Mouse (Mus musculus): ENCODE measurements at regions not wholly inside any gene's neighbourhood (a gene's known extent, or its start where the extent isn't known, plus 50 kb on each side); places are given as distances from the start of the nearest gene placed in this dataset.

DNA sequence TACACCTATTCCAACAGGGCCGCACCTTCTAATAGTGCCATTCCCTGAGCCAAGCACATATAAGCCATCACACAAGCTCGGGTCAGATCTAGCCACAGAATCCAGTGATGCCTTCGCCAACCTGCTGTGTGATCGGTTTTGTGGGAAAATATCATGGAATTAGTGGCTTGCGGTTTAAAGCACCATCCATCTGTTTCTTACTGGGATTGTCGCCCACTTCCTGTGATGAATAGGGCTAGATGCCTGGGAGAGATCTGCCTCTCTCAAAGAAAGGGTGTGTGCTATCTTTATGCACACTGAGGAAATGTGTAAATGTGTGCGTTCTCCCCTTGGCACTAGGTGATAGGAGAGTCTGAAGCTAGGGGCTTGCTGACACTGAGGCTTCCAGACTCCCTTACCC, 154.5 kb upstream of the Smim23 start:
- DNase-seq = peak in 1 of 2 experiments; percentile 42

DNA sequence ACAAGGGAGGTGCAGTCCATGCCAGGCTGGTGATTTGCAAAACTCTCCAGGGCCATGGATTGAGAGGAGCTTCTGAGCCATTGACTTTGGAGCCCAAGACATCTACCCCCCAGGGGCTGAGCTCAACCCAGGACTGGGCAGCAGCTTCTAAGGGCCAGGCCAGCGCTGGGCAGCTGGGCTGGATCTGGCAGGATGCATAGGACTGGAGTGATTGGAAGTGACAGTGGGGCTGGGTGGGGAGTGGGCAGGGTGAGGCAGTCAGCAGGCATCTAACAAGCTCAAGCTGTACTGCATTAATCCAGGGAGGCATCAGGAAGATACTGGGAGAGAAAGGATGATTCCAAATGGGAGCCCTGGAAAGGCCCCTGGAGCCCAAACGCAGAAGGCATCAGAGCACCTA, 152.2 kb upstream of the Smim23 start:
- DNase-seq = peak; percentile 64 to 78

DNA sequence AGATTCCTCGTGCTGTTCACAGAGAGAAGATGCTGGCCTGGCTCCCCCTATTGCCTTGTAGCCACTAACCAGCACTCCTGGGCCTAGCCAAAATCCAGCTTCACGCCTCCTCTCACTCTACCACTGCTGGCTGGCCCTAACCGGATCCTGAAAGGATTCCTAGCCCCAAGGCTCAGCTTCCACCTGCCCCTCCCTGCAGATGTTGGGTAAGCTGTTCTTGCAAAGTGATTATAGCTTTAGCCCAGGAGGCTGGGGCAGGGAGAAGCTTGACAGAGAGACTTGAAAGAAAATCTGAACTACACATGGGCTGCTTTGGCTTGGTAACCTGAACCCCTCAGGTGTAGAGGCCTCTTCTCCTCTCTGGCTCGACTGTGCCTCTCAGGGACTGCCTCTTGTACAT, 149.0 kb upstream of the Smim23 start:
- no peak for DNase-seq

DNA sequence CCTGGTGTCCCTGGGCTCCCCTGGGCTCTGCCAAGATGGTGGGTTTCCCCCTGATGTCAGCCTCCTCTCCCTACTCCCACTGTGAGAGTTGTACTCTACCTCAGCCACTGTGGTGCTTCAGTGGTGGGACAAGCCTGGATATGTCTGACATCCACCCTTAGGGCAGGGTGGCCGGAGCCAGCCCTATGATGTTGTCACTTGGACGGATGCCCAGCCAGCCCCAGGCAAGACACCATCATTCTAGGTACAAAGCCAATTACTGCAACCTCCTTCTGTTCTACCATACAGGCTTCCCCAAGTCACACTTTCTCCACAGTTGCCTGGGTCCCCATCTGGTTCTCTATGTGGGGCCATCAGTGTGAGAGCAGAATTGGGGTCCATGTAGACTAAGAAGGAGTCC, 141.0 kb upstream of the Smim23 start:
- DNase-seq = peak; percentile 82 to 84

DNA sequence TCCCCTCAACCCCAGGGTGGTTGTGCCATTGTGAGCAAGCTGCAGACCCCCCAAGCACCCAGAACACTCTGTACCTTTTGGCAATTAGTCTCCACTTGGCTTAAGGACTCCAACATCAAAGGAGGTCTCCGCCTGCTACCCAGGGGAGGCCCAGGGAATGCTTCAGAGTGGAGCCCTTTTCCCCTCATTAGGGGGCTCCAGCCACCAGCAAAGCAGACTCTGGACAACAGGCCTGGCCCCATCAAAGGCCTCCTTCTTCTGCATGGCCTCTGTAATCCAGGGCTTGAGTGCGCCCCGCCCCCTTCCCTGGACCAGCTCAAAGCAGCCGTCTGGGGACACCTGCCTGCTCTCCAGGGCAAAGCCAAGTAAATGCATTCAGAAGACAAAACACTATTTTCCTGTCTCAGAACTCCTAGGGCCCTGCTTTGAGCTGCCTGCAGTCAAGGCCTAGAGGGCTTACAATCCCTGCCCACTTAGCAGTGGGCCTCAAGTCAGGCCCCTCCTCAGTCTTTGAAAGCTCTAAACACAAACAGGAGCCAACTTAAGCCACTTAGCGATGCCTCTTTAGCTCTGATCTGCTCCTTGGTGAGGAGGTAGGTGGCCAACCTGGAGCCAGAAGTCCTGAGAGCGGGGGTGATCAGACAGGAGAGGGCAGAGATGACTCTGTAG, 139.4 kb upstream of the Smim23 start:
- peak in 1 of 2 experiments; percentile 45 for DNase-seq

DNA sequence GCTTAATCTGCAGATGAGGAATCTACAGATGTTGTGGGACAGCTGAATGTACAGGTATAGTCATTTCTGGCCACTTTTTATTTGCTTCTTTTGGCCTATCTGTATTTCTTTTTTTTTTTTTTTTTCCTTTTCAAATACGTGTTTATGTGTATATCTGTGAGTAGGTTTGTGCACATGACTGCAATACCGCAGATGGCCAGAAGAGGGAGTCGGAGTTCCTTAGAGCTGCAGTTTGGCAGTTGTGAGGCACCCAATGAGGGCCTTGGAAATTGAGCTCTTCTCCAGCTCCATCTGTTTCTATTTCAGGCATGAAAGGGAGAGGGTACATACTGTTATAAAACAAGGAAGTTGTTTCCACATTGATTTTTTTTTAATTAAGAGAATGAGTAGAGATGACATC, 137.2 kb upstream of the Smim23 start:
- DNase-seq = peak; percentile 50 to 59

DNA sequence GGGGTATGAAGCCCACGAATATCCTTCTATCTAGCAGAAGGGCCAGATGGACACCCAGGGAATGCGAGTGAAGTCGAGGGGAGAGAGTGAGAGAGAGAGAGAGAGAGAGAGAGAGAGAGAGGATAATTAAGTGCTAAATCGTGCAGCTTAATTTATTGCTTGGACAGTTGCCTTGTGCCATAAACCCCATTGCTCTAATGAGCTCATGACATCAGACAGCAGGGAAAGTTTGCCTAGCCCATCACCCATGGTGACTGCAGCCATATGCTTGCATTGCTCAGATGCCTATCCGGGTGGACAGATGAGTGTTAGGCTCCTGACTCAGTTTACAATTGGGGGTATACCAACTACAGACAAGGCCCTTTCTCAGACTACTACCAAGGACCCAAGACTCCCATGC, 134.6 kb upstream of the Smim23 start:
- peak in 1 of 2 experiments; percentile 47 for DNase-seq

DNA sequence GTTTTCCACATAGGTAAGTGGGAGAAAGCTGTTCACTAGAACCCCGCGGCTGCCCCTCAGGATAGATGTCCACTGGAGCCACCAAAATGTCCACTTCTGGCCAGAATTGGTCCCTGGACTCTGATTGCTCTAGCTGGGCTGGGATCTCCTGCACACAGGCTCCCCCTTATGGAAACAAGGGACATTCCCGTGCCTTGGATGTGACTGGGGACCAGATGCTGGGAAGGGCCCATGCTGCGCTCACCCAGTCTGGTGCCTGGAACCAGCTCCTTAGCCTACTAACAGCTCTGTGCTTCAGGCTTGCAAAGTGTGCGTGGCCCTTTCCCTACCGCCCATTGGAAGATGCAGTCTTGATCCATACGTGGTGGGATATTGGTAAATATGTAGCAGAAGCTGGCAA, 132.6 kb upstream of the Smim23 start:
- DNase-seq = peak; percentile 86 to 91

DNA sequence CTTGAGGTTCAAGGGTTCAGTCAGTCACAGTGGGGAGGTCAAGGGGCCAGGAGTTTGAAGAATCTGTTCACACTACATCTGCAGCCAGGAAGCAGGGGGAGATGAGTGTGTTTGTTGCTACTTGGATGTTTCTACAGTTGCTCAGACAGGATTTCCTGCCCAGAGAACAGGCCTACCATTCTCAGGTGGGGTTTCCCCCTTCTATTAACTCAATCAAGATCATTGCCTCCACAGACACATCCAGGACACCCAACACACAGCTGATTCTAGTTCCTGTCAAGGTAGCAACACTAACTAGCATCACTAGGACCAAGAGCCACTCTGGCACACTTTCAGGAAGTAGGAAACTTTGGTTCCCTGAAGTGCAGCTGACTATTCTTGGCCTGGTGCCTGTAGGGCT, 127.9 kb upstream of the Smim23 start:
- no peak for DNase-seq

DNA sequence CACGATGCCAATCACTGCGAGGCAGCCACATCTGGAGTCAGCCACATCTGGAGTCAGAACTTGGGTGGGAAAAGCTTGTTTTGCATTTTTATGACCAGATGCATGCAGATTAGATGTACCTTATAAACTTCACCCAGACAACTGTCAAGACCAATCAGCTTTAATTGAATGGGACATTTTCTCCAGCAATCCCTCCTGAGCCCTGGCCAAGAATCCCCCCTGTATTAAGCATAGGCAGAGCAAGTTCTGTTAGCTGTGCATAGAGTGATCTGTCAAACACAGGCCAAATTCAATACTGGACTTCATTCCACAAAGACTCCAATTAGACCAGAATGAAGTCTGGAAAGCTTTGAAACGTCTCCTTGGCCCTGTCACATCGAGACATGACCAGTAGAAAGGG, 123.7 kb upstream of the Smim23 start:
- no peak for DNase-seq

DNA sequence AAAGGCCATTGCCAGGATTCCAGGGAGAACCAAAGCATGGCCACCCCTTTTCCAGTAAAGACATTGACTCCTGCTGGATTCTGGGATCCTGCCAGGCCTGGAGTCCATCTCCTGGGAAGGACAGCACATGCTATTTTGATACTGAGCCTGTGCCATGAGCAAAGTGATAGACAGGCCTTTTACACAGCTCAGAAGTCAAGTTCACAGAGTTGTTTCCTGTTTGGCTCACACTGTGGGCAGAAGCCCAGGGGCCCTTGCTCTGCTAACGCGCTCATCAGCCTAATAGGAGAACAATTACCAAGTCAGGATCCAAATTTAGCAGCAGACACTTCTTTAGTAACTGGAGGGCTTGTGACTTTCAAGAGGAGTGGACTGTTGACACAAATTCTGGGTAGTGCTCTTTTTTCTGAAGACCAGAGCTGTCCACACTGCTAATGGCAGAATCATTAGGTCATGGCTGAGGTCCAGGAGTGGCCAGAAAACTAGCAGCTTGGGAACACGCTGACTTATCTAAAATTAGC, 122.1 kb upstream of the Smim23 start:
- peak; percentile 58 to 71 for DNase-seq

DNA sequence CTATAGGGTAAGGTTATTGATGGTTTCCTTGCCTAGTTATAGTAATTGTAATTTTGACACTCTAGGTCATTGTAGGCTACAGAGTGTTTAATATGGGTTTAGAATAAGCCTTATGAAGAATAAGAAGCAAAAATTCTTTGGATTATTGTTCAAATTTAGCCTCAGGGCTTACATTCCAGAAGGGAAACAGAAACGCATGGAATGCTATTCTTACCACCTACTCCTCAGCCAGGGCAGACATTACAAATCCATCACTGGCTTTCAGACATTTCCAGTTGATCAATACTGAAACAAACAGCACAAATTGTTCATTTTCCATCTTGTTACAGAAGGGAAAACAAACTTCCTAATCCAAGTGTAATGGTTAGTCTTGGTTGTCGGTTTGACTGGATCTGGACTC, 120.7 kb upstream of the Smim23 start:
- DNase-seq = no peak

DNA sequence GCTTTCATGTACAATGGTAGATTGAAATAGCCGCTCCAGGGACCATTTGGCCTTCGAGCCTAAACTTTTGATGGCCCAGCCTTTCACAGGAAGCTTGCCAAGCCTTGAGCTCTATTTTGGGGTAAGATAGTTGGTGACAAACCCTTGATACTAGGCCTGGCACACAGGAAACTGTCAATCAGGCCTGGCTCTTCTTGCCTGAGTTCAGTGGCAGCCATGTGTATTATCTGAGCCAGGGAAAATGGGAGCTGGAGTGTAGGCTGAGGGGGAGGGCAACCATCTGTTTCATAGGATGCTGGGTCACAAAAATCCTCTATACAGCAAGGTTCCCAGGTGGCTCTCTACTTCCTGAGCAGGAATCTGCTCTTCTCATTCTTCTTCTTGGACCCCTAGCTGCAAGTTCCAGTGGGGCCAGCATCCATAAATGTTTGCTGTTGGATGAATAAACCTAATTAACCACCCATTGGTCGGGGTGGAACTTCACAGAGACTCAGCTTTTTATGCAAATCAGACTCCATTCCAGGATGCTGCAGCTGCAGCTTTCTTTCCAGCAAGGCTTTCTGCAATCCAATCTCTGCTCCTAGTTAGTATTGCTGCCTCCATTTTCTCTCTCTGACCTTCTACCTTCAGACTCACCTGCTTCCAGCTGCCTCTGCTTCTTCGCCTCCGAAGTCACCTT, 117.1 kb upstream of the Smim23 start:
- peak; percentile 67 to 77 for DNase-seq

DNA sequence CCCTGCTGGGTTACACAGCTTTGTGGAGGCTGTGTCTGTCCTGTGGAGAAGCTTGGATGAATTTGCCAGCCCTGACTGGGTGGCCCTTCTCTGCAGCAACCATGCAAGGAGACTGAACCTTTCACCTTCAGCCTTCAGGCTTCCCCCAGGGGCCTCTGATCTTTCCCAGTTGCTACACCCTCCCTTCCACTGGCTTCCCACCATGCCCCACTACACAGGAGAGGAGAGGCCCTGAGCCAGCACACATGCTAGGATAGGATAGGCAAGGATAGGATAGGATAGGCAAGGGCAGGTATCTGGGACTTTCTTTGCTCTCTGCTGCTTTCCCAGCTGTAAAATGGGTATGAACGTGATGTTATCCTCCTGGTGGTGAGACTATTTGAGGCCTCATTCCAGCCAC, 114.7 kb upstream of the Smim23 start:
- peak in 1 of 2 experiments; percentile 19 for DNase-seq

DNA sequence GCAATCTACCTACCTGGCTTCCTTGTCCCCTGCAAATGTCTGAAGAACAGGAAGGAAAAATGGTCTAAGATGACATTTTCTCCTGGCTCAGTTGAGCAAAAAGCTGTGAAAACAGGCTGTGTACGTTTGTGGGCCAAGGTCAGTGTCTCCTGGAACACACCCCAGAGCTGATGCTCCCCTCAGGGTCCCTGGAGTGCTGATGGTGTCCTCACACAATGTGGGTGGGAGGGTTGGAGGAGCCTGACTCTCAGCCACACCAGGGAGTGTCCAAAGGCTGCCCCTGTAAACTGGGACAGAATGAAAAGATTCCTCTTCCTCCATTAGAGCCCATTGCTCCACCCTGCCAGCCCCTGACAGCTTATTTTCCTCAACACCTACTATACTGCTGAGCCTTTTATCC, 112.8 kb upstream of the Smim23 start:
- no peak for DNase-seq

DNA sequence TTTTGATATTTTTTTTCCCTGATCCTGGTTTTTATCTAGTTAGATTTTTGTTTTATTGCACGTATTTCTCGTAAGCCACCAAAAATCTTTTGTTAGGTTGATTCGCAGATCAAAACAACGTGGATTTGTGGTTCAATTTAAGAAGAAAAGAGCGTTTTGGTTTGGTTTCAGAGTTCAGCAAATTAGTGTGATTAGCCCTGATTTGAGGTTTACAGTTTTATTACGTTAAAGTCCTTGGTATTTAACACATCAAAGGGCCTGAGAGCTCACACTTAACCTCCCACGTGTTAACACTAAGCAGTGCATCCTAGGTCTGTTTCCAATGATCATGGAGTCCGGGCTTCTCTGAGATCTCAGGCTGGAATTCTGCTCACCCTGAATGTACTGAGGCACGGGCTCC, 107.5 kb upstream of the Smim23 start:
- DNase-seq = no peak

DNA sequence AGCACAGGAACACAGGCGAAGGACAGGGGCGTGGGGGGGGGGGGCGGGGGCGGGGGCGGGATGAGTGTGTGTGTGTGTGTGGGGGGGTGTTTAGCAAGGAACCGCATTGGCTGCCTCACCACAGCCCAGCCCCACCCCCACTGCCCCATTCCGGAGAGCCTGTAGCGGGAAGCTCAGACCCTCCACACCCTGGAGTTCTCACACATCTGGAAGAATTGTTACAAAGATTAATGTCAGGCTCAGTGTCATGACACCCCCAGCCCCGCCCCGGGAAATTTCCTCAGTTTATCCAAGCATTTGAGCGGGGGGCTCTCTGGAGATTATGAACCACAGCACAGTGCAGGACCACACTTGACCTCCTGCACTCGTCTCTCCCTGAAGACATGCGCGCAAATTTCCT, 106.6 kb upstream of the Smim23 start:
- peak in 1 of 2 experiments; percentile 23 for DNase-seq

DNA sequence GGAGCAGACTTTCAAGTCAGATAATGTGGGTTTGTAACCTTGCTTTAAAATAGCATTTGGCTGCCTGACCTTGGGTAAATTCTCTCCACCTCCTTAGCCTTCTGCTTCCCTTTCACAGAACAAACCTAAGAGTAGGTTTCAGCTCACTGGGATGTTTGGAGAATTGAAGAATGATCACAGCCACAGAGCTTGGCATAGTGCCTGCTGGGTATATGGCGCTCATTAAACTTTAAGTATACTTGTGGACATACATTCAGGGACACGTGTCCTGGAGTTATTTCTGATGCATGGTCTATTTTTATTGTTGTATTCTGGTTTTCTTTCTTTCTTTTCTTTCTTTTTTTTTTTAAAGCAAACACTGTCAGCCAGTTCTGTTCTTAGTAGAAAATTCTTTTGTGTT, 104.4 kb upstream of the Smim23 start:
- DNase-seq = no peak

DNA sequence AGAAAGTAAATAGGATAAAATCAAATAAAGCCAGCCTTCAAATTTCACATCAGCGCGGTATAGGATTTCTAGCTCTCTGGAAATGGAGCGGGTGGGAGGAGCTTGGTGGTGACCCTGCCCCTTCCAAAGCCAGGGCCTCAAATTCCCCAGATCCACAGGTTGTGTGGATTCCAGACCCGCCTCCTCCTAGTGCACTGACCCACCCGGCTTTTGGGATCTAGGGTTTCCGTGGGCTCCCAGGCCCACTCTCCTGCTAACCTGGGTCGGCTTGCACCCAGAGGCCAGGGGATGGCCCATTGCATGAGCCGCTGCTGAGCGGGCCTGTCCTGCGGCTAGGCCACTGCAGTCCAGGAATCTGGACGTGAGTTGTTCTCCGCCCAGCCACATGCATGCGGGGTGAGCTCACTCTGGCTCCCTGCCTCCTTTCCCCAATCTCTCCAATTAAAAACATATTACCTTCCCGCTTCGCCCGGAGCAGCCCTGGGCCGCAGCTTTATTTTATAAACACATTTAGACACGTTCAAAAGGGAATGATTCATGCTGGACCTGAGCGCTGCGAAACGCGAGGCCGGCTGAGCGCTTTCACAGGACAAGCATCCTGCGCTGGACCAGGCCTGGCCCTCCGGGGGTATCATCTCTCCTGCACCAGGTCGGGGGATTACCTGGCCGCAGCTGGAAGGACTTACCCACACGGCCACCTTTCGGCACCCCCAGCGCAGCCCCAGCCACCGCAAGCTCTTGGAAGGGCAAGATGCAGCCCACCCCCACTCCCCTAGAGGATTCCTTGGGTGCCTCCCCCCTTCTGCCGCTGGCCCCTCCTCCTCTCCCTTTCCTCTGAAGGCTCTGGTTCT, 101.2 kb upstream of the Smim23 start:
- no peak for DNase-seq

DNA sequence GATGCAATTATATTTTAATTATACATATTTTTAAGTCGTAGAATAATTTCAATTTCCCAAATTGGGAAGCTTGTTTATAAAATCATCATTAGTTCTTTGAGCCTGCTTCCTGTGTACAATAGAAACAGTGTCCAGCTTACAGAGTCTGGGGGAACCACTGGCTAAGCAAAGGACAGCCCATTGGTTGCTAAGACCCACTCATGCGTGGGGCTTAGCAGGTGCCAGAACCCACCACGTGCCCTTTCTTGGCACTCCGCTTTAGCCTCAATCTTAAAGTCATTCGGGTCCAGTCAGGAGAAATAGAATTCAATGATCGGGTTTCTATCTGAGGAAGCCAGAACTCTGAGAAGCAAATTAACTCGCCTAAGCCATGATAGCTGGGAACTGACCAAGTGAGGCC, 100.5 kb upstream of the Smim23 start:
- peak; percentile 48 to 55 for DNase-seq

DNA sequence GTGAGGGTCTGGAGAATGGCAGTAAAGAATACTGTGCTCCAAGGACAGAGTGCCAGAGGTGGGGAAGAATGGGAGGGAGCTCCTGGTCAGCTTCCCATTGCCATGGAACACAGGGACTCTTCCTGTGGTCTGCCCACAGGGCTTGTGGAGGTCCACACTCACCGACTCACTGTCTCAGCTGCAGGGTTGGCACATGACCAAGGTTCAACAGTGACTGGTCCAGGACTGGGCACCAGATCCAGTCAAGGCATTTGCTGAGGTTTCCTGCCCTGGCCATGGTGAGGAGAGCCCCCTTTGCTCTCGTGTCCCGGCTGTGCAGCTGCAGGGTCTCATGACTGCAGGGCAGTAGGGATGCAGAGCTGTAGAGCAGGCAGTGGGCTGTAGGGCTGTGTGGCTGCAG, 88.7 kb upstream of the Smim23 start:
- peak; percentile 82 to 86 for DNase-seq

DNA sequence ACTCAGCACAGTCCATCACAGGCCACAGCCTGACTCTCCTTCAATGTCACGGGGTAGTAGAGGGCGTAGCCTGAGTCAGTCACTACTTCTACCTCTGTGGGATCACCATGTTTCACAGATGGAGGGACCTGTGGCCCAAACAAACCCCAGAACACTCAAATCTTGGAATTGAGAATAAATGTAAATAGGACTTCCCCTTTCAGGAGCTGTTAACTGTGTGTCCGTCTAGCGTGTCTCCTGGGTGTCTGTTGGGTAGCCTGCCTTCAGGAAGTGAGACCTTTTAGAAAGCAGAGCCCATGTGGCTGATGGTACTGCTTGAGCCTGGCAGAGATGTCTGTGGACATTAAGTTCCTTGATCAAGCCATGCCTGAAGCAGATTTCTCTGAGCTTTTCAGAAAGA, 87.4 kb upstream of the Smim23 start:
- no peak for DNase-seq

DNA sequence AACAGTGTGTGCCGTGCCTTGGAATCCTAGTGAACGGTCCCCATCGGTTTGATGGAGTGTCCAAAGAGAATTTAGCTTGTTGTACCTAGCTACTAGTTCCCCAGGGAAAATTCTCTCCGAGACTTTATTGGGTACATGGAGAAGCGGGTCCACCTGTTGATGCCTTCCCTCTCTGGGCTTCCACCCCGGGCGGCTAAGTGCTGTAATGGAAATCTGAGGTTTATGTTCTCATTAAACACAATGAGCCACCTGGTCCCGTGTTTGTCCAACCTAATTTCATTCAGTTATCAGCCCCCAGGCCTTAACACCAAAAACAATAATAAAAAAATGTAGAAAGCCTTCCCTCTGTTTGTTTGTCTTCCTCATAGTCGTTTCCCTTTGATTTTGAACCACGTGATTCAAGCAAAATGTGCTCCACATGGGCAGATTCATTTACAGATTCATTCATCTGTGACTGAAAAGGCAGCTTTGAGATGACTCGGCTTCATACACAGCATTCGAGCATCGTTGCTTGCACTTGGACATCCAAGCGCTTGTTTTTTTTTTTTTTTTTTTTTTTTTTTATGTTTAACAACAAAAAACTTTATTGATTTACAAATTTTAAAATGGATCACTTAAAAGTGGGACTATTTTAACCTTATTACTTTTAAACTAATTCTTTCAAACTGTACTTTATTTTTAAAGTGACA, 84.5 kb upstream of the Smim23 start:
- DNase-seq = peak in 1 of 2 experiments; percentile 34

Data from cerebellum, postnatal 10 days (tissue).